Mouse (Mus musculus) ovary, postnatal 14 days (tissue): ENCODE measurements around the gene Ppp6r3.

Experiments used
- DNase-seq: peaks from one replicate; pipeline ENCODE4 v3.0.0; 2022; ENCODE audit warnings: low spot score

Ppp6r3 gene

DNA sequence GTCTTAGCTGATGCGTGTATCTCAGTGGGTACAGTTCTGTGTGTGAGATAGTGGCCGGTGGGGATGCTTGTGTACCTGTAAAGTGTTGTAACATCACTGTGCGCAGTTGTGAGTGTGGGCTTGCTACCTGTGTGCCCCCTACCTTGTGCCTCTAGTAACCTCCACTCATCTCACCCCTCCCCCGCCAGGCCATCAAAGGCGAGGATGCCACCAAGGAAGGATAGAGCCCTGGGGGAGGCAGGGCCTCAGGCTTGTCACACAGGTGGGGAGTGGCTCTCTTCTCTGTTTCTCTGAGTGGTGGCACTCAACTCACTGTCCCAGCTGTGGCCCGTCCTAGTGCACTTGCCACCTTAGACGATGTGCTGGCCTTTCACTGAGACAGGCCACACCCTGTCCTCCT is 144.5 kb downstream of the Ppp6r3 start:
- DNase-seq = no peak

DNA sequence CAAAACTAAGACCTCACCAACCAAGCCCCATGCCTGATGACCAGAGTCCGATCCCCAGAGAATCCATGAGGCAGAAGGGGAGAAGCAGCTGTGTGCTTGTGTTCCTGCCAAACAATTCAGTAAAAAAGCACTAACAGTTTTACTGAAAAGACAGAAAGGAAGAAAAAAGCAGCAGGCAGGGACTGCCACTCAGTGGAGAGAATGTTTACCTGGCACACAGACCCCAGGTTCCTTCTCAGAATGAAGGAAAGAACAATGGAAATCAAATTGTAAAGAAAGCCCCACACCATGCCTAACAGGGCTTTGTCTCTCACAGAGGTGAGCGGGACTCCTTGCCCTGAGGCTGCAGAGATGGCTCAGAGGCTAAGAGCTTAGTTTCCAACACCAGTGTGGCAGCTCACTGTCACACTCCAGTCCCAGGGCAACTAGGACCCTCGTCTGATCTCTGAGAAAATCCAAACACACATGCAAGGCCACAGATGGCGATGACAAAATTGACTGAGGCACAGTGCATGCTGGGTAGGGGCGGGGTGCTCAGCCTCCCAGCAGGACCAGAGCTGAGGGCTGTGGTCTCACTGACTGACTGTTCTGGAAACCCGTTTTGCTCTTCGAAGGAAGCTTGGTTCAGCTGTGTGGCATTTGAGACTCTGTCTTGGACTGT is 146.3 kb downstream of the Ppp6r3 start:
- no peak for DNase-seq

DNA sequence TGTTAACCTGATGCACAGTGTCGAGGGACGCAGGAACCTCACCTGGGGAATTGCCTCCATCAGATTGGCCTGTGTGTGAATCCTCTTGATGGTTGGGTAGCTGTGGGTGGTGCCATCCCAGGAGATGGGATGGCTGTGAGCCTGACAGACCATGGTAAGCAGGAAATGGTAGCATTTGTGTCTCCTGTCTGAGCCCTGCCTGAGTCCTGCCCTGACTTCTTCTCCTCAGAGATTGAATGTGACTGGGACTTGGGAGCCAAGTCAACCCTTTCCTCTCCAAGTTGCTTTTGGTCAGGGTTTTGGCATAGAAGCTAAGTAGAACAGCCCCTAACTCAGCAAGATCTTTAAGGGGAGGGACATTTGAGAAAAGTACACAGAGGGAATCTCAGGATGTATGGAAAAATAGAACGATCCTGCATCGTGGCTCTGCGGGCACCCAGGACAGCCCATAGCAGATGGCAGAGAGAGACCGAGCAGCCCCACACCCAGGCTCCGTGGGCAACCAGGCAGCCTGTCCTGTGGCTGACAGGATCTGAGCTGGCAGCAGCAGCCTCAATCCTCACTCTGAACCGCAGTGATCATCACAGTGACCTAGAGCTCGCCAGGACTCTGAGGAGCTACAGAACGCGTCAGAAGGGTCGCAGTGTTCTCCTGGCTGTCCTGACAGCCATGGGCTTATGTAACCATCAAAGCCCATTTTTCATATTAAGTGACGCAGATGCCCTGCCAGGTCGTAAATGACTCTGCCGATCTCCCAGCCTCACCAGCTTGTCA is 147.3 kb downstream of the Ppp6r3 start:
- no peak for DNase-seq

DNA sequence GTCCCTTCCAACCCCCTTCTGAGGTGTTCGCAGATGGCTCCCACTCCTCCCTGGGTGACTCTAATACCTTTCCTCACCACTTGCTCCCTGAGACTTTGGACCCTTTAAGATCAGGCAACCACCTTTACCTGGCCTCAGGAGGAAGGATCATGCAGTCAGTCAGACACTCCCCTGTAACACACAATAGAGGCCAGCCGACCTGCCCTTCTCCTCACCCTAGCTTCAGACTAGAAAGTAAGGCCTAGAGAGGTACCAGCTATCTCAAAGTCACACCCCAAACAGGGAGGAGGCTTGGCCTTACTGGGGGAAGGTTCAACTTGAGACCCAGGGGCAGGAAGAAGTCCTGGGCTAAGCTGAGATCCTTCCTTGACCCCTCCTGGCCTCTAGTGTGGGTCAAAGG is 151.3 kb downstream of the Ppp6r3 start:
- no peak for DNase-seq

DNA sequence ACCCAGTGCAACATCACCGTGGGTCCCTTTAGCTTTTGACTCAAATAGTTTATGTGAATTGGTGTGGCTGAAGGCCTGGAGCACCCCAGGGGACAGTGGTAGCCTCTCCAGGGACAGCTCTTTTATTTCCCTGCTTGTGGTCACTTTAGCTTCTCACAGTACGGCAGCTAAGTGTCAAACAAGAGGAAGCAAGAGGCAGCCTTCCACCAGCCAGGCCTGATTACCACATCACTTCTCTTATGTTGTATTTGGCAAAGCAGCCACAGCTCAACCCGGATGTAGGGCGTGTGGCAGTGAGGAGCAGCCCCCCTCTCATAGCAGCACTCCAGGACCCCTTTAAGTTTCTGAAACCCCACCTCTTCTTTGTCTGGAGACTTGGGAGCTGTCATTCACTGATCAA is 152.6 kb downstream of the Ppp6r3 start:
- no peak for DNase-seq

DNA sequence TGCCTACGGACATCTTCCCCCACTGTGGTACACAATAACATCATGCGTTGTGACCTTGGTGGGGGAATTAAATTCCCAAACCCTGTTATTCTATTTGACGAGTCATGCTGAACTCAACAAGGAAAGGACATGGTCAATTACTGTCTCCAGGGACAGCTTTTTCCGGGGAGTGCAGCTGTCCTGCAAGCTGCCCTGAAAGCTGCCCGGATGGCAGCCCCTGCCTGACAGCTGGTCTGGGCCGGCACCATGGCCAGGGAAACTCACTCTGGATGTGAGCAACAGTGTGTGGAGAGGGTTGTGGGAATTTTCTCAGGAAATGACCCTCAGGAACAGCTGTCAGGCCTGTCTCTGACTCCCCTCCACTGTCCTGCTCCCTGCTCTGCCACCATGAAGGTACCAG is 153.1 kb downstream of the Ppp6r3 start:
- DNase-seq = no peak

DNA sequence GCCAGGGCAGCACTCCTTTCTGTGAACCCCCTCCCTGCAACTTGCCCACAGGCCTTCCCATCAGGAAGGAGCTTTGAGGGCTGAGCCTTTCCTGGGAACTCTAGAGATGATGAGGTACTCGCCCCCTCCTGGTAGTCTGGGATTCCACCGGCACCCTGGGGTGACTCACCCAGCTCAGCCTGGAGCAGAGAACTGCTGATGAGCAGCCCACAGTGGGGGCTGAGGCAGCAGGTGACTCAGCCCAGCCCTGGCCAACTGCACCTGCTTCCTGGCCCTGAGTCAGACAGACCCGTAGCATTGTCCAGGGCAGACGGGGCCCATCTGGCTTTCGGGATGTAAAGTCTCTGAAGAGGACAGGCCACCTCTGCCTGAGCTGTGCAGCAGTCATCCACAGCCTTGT is 156.3 kb downstream of the Ppp6r3 start:
- DNase-seq = no peak

DNA sequence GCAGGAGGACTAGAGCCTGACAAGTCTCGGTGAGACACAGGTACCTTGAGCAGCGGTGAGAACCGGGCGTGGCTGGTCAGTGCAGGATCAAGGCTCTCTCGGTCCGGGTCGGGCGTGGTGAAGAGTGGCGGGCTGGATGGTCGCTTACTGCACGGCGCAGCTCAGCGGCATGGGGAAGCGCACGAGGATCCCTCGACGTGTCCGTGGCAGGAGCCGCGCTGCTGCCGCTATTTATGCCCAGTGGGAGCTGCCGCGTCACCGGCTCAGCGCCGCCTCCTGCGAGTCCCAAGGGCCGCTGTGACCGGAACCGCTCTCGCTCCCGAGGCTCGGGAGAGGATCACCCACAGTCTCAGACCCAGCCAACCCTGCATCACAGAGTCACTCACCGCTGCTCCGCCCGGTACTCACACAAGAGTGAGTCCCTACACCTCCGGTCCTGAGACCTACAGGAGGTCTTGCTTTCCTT is 161.2 kb downstream of the Ppp6r3 start, which contains the start of gene Gal:
Gene Gal (minus strand): TSS at position 277 of the 466 bp plus-strand sequence.
- peak; percentile 12 for DNase-seq

DNA sequence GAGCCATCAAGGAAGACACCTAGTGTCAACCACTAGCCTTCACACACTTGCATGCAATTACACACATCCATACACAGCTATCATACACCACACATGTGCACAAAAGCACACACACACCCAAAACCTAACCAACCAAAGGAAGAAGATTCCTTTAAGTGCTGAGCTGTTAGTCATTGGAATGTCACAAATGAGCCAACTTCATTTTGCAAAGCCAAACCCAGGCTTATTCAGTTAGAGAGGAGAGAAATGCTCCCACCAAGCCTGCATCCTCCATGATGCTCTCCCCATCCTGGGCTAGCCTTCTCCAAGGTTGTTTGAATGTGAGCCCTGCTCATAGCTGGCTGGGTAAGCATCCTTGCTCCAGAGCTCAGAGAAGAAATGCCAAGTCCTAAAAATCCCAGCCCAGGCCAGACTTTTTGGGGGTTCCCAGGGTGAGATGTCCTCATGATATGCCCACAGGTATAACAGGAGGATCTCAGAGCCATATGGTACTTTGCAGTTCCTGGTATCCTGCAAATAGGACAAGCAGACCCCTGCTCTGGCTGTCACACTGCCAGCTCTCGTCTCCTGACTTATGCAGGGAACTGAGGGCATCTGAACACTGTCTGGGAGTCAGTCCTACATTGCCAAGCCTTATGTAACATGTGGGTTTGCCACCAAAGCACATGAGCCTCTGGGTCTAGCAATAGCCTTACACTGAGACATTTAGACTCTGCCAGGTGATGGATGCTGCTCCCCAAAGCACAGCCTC is 169.8 kb downstream of the Ppp6r3 start:
- DNase-seq = no peak
